Mouse (Mus musculus): ENCODE data around the gene Arid1b.
"Not testable (repeated sequence)": the region's sequence is repeated elsewhere in the genome, so short reads cannot be mapped to it uniquely, and the experiment has no call there.

Arid1b gene

DNA sequence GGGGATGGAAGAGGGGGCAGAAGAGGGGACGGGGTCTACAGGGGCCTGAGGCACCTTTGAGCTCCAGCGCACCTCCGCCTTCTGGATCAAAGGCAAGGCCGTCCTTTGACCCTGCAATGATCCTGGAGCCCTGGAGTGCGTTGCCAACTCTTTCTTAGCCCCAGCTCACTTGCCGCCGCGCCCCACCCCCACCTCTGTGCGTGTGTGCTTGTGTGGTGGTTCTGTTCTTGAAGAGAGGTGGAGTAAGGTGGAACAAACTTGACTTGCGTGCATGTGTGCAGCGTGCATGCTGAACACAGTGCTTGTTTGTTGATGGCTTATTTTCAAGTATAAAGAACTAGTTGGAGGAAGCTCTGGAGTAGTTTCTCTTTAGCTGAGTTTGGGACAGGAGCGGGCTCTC lies 95.4 kb downstream of the Arid1b start:
- DNase-seq: peak; percentile 47 to 52

DNA sequence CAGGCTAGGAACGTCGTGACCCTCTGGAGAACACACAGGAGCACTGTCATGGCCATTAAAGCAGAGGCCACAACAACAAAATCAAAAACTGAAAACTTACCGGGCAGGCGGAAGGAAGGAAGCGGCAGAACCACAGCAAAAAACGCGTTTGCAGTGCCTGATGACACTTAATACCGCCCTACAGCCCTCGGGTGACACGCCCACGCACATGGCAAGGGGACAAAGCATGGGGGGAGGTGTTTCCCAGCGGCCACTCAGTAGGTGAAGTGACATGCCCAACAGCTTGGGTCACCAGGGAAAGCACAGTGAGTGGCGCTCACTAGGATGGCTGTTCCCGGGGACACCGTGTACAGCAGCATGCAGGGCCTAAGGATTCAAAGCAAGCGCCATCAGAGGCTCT lies 97.4 kb downstream of the Arid1b start:
- peak; percentile 62 to 71 for DNase-seq

DNA sequence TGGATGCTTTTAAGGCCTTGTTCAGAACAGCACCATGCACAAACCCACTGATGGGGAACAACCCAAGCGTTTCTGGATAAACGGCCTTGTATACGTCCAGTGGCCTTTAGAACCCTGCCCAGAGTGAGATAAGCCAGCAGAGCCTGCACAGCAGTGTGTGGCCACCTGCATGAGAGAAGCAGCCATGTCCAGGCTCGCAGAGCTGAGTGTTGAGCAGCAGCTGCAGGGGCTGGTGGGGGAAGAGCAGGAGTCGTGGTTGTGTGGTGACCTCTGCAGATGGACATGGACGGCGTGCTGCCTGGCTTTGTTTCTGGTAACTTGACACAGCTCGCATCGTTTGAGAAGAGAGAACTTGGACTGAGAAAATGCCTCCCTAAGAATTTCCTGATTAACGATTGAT lies 97.8 kb downstream of the Arid1b start:
- no peak for DNase-seq

DNA sequence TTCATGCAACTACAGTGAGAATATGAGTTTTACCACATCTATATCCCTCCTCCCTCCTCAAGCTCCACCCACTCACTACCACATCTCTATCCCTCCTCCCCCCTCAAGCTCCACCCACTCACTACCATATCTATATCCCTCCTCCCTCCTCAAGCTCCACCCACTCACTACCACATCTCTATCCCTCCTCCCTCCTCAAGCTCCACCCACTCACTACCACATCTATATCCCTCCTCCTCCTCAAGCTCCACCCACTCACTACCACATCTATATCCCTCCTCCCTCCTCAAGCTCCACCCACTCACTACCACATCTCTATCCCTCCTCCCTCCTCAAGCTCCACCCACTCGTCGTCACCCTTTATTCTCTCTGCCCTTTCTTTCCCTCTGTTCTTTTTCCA lies 99.2 kb downstream of the Arid1b start:
- peak; percentile 39 to 47 for DNase-seq

DNA sequence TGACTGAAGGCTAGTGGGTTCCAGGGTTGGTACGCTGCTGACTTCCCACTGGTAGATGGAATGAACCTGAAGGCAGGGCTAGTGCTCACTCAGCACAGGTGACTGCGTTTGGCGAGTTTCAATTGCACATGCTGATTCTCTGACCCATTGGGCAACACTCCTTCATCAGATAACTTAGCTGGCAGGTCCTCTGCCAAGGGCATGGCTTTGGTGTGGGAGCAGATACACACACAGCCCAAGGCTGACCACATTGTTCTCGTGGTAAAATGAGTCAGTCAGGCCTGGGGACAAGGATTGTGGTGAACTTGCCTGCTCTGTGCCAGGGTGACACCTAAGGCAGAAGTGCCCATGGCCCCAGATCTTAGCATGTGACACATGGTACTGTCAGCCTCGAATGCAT lies 100.5 kb downstream of the Arid1b start:
- DNase-seq: no peak

DNA sequence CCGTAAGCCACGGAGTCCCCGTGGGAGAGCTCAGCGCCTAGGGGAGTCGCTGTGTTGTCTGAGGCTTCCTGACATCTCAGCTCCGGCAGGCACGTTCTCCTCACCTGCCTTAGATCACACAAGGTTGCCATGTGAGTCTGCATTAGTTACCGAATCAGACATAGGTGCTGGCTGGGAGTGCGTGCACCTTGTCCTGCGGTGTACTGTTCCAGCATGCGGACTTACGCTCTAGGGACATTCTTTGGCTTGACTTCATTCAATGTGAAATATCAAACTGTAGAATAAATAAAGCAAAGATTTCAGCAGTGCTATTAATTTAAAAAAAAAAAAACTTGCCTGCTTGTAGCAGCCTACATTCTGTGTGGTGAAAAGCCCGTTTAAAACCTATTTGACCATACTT lies 101.6 kb downstream of the Arid1b start:
- no peak for DNase-seq

DNA sequence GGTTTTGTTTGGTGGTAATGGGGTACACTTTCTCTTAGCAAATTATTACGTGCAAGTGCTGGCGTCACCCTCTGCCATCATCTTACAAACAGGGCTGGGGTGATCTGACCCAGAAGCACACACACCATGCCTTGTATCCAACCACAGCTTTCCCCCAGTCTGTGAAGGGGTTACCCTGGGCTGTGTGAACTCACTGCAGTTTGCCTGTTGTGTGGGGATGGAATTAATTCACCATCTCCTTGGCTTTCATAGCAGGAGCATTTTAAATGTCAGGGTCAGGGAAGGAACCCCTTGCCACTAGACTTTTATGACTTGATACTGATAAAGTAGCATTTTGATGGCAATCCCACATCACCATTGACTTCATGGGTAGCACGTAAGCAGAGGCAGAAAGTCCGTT lies 102.9 kb downstream of the Arid1b start:
- no peak for DNase-seq

DNA sequence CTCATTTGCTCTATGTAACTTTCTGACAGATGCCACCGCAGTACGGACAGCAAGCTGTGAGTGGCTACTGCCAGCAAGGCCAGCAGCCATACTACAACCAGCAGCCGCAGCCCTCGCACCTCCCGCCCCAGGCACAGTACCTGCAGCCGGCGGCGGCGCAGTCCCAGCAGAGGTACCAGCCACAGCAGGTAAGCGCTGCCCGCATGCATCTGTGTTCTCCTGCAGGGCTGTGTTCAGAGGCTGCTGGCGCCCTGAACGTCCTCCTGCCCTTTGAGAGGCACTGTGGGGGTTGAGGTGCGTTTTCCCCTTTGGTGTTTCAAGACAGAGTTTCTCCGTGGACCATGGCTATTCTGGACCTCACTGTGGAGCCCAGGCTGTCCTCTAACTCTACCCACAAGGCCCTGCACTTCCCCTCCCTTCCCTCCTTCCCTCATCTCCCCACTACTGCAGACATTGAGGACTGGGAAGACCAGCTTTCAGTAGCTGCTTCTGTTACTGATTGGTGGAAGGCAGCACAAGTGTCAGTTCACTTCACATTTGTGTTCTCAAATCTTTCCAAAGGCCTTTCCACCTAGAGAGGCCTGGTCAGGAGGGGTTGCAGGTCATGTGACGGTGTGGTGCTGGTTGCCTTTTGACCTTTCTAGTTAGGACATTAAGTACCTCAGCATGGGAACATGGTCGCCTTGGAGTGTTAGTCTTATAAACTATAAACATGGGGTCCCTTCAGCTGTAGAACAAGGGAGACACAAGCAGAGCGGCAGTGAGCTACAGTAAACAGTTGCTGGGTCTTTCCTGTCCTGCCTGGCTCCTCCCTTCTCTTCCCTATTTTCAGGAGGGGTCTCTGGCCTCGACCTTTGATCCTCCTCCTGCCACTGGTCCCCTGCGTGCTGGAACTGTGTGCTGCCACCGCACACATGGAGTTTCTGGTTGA lies 103.7 kb downstream of the Arid1b start:
- no peak for DNase-seq

DNA sequence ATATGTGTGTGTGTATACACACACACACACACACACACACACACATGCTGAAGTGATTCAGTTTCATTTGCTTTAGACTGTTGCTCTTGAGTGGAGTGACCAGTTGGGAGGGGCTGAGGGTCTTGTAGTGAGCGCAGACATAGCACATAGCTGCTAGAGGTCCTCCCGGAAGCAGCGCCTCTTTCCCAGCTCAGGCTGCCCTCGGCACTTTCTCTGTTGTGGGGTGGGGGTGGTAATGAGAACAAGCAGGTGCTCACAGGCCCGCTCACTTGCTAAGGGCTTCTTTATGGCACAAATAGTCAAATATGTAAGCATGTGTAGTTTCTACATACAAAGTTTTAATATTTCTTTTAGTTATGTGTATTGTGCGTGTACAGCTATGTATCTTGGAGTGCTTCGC lies 104.6 kb downstream of the Arid1b start:
- no peak for DNase-seq

DNA sequence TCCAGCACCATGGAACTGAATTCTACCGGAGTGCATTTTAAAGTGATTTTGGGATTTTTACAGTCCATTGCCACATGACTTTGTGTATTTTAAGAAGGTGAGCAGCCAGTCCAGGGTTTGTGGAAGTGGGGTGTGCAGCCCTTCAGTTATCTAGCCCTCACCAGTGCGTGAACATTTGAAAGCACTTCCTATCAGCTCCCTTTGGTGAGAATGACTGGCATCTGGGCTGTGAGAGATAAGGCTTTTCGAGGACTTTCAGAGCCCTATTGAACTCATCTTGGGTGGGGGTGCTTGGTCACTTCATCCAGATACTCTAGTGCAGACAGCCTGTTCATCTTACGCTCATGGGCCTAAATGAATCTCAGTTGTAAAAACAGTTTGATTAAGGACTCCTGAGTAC lies 105.1 kb downstream of the Arid1b start:
- DNase-seq: no peak

DNA sequence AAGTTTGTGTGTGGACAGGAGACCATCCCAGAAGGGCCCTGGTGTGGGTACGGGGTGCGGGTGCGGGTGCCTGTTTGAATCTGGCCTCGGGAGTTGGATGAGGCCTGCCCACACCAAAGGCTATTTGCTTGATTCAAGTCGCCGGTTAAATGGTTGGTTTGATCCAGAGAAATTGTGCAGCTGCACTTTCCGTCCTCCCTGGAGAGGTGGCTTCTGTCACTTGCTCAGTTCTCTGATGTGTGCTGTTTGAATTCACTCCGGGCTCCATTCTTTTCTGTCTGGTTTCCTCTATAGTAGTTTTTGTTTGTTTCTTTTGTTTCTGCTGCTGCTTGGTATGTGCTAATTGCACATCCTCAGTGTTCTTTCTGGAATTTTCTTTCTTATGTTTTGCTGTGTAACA lies 107.0 kb downstream of the Arid1b start:
- DNase-seq: no peak

DNA sequence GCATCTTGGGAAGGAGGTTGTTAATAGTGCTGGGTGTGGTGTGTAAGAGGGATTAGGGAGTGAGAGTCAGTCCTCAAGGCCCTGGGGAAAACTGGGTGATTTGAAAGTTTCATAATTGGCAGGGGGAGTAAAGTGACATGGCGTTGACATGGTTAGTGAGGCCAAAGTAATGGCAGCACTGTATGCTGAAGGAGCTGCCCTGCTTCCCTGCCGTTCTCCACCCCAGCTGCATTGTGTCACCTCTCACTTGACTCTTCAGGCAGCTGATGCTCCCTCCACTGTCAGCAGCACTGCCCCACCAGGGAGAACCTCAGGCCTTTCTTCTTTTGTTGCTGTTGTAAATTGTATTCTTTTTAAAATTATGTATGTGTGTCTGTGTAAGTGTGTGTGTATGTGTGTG lies 107.8 kb downstream of the Arid1b start:
- no peak for DNase-seq

DNA sequence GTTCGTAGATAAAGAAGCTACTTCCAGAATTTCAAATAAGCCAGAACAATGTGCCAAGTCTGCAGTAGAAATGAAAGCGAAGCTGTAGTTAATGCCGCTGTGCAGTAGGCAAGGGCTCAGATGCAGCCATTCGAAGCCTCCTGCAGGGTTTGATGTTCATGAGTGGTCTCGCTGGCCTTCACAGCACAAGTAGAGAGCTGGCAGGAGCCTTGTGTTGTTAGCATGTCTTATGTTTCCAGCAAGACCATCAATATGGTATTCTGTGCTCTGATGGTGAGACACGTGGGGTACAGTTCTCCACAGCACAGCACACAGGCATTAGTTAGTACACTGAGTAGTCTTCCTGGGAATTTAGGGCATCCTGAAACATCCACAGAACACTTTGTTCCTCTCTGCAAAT lies 111.6 kb downstream of the Arid1b start:
- no peak for DNase-seq

DNA sequence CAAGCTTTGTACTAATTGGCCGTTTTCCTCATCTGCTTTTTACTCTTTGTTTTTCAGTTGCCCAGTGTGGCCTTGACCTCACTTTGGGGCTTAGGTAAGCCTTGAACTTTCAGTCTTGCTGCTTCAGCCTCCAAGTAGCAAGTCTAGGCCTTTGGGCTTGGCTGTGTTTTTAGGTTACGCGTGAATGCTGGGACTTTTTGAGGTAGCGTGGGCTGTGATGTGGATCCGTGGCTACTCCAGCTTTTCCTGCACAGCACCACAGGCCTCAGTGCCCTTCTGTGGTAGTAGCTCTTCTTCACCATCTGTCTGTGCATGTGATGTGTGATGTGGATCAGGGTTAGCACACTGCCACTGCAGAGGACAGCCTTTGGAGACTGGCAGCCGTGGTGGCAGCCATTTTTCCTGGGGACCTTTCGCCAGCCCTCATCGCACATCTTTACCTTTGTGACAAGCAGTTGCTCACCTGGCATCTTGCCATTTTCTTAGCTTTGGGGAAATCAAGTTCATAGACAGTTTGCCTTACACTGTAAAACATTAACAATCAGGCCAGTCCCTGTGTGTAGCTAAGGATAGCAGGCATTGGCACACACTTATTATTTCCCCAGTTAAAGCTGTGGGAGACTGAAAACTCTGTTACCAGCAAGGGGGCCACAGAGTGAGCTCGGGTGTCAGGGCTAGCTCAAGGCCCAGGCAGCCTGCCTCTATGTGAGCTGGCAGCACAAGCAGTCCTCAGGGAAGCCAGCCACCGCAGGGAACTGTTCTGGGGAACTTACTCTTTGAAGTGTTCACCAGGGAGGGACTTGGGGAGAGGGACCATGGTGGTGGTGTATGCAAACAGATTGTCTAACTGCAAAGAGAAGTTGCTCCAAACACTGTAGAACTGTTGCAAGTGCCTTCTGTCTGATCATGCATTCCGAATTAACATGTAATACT lies 112.4 kb downstream of the Arid1b start:
- no peak for DNase-seq

DNA sequence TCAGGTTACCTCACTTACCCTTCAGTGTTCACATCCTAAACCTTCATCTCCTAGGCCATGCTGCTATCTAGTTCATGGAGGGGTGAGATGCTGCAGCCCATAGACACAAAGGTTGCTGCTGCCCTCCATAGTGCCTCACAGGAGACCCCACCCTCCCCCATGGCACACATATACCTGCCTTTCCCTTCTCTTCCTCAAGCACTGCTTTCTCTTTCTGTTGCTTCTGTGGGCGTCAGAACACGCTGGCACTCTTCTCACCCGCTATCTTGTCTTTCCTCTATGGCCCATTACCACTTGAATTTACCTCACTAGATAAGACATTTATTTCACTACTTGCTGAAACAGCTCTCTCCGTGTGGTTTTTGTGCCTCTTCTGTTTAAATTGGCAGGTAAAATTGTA lies 113.4 kb downstream of the Arid1b start:
- DNase-seq: no peak

DNA sequence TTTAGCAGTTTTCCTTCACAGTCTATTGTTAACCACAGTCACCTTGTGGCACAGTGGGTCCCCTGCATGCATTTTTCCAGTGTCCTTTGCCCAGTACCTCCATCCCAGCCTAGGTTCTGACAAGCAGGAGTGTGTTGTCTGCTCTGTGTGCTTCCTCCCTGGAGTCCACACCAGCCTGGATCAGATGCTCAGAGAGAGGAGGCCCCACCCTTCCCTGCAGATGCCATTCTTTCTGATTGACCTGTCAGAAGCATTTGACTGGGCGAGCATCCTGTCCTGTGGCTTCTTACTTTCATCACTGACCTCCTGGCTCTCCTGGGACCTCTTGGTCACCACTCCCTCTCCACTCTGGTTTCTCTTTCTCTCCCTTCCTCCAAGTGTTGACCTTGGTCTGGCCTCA lies 113.9 kb downstream of the Arid1b start:
- DNase-seq: no peak

DNA sequence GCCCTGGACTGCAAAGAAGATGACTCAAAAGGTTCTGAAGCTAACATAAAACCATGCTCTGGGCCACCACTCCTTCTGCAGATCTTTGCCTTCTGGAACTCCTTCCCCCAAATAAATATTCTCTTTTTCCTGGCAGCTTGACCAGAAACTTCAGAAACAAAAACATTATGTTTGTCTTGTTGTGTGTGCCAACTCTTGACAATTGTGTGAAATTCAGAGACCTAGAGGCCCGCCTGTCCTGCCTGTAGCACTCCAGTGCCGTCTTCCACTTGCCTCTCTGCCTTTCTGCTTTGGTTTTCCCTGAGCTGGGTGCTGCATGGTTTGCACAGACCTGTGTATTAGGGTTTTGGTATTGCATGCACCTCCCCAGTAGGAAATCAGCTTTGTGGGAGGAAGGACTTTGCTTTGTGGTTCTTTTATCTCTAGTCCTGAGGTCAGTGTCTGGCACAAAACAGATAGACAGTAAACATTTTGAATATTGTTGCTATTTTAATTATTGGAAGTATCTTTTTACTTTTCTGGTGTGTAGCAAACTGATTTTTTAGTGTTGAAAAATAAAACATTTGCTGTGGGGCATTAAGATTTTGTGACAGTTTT lies 114.5 kb downstream of the Arid1b start:
- no peak for DNase-seq

DNA sequence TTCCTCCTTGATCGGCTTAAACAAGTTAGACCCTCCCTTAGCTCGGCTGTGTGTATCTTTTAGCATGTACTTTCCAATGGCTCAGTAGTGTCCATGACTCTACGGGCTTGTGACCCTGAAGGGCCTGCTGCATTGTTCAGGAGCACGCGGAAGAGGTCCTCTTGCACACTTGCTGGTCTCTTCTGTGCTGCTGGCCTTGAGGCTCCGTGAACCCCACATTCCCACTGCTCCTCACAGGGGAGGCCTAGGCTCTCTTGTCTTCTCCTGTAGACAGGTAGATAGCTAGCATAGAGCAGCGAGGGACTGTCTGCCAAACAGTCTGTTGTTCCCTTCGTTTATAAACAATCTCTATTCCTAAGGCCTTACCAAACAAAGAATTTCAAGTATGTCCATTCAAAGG lies 115.2 kb downstream of the Arid1b start:
- no peak for DNase-seq

DNA sequence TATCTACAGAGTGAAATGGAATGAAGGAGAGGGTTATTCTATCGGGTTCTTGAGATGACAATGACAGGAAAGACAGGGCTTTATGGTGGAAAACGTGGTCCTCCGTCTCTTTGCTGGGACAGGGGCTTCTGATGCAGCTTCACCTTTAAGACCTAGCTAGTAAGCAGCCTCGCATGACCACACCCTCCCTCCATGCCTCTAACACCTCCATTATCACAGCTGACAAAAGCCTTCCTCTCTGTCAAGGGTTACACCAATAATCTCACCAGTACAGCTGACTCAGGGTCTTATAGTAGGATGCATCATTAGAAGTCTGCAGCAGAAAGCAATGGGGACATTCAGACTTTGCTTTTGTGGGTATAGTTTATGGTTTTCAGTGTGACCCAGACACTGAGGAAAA lies 116.0 kb downstream of the Arid1b start:
- DNase-seq: no peak

DNA sequence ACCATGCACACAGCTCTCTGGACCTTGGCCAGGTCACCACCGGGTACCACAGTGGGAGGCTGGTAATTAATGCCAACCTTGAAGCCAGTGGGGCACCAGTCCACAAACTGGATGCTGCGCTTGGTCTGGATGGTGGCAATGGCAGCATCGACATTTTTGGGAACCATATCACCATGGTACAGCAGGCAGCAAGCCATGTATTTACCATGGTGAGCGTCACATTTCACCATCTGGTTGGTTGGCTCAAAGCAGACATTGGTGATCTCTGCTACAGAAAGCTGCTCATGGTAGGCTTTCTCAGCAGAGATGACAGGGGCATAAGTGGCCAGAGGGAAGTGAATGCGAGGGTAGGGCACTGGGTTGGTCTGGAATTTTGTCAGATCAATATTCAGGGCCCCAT lies 116.8 kb downstream of the Arid1b start:
- not testable (repeated sequence) for DNase-seq

DNA sequence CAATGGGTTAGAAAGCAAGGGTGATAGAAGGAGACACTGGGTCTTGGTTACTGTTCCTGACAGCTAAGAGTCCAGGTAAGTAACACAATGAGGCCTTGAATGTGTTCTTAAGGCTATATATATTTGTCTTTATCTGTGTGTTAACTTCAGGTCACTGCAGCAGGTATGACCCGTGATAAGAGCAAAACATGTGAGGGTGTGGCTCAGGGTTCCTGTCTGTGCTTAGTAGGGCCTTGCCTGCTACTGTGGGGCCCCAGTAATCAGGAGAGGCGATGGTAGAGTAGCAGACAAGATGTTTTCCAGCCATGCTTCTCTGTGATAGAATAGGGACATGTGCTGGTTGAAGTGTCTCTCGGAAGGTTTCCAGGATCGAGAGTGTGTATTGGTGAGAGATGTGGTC lies 118.0 kb downstream of the Arid1b start:
- no peak for DNase-seq

DNA sequence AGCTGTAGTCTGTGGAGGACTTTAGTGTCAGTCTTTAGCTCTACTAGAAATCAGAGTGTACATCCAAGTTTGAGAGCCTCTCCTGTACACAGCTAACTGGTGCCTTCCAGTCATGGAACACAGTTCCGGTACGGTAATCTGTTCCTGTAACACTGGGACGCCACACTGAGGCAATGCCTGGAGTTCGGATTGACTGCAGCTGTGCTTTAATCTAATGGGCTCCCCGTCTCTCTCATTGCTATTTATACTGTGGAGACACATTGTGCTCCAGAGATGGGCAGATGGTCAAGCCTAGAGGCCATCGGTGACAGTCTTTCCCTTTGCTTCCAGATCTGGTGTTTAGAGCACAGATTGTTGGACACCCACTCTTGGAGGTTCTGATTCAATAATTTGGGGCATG lies 121.8 kb downstream of the Arid1b start:
- DNase-seq: no peak

DNA sequence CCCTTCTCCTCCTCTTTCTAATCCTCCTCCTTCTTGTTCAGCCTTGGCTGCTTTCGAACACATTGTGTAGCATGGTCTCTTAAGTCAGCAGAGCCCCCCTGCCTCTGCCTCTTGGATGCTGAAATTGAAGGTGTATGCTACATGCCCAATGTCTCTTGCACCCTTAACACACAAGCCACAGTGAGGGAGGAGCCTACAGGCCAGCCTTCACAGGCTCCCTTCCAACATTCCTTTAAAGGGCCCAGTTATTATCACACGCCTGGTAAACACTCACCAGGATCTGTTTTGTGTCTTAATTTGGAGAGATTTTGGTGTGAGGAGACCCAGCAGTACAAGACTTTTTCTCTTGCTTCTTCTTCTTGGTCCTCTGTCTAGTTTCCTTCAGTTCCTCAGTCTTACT lies 122.9 kb downstream of the Arid1b start:
- DNase-seq: no peak

DNA sequence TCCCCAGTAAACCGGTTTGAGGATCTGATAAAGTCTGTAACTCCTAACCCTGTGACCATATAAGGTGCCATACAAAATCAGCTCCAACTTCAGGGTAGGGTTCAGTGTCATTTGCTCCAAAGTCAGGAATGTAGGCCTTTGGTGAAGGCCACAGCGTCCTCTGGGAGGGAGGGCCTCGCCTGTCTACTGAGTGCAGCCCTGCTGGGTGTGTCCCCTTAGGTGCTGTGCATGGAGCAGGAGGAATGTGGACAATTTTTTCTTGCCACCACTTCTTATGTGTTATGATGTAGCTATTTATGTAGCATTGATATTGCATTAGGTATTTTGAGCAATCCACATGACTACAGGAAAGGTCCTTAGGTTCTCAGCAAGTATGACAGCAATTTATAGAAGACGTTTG lies 124.0 kb downstream of the Arid1b start:
- no peak for DNase-seq
